Mouse (Mus musculus) MEL-GATA-1-ER (cell line): ENCODE data around the gene Drc7.
"Not testable (repeated sequence)": the region's sequence is repeated elsewhere in the genome, so short reads cannot be mapped to it uniquely, and the experiment has no call there.

ENCODE experiments used
- DNase-seq: peaks from one replicate; pipeline ENCODE4 v3.0.0-alpha.2; 2012; ENCODE audit warnings: low read depth; ENCODE audit errors: extremely low read depth

Gene Drc7

DNA sequence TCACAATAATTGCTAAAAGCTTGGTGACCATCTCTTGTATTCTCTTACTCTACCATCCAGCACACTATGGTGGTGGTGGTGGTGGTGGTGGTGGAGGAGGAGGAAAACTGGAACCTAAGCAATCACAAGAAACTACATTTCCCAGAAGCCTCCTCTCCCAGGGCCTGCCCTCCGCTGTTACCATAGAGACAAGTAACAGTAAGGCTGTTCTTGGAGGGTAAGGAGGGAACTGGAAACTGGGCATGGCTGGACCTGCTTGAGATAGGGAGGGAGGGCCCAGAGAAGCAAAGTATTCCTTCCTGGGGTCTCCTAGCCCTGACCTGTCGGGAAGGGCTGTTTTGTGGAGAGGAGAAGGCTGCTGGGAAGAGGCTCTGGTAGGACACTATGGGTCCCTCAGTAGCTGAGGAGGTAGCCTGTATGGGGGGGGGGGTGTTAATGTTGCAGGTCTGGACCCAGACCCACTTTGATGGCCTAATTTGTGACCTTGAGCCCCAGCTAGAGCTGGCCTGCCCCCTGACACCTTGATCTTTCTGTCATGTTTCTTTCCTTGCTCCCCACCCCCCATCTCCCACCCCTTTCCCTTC is at the start of gene Drc7:
Gene Drc7 (plus strand): TSS at position 177 of the 584 bp plus-strand sequence.
- DNase-seq = no peak

DNA sequence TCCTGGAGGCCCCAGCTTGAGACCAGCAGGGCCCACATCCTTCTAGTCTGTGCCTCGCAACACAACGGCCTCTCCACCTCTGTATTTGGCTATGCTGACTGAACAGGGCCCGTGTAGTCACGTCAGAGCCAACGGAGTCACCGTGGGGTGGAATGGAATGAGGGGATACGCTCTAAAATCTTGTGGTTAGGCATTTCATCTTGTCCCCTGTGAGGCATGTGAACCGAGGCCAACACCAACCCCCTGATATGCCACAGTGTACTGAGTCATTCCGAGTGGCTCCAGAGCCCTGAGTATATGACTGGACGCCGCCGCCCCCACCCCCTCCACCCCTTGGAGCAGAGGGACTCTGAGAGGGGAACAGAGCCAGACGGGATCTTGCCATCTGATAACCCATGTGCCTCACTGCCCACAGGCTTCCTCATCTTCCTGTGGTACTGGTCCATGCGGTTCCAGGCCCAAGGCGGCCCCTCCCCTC is 42.4 kb upstream of the Drc7 start:
- DNase-seq = no peak

DNA sequence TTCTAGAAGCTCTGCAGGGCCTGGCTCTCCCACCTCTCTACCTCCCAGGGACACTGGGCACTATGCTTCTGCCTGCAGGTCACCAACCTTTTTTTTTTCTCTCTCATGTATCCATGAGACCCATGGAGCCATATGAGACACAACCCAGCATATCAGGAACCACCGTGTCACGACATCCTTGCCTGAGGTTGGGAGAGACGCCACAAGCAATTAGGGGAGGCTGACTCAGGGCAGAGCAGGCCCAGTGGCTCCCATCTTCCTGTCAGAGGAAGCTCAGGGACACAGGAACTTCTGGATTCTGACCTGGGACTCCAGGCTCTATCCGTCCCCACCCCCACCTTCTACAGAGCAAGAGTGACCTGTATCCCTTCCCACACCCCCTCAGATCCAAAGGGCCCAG is 39.0 kb upstream of the Drc7 start:
- no peak for DNase-seq

DNA sequence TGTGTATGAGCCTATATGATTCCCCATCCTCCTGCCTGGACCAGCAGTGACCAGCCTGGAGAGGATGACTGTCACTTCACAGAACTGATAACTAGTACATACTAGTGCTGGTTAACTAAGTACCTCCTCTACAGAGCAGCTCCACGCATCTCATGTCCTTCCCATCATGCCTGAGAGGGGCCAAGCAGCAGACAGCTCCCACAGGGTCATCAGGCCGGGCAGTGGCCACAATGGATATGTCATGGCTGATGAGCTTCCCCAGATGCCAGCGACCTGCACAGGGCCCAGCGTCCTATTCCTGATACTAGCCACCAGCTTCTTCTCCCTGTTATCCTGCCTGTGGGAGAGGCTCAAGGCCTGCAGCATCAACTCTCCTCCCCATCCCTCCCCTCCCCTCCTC is 38.2 kb upstream of the Drc7 start:
- no peak for DNase-seq

DNA sequence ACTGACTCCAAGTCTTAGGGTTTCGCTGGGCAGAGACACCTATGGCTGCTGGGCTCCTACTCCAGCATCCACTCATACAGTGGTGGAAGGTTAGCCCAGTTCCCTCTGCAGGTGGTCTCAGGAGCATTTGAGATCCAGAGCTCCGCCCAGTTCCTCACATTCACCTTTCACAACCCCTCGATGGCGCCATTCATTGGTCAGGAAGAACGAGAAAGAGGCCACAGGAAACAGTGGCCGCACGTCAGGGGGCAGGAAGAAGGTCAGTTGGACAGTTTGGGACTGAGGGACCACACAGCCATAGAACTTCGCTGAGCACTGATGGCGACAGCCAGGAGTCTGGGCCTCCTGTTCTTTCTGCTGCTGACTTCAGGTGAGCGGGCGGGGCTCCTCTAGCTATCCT is 37.5 kb upstream of the Drc7 start, which contains the start of gene Adgrg3:
Gene Adgrg3 (plus strand): TSS at position 242 of the 400 bp plus-strand sequence.
- DNase-seq = no peak

DNA sequence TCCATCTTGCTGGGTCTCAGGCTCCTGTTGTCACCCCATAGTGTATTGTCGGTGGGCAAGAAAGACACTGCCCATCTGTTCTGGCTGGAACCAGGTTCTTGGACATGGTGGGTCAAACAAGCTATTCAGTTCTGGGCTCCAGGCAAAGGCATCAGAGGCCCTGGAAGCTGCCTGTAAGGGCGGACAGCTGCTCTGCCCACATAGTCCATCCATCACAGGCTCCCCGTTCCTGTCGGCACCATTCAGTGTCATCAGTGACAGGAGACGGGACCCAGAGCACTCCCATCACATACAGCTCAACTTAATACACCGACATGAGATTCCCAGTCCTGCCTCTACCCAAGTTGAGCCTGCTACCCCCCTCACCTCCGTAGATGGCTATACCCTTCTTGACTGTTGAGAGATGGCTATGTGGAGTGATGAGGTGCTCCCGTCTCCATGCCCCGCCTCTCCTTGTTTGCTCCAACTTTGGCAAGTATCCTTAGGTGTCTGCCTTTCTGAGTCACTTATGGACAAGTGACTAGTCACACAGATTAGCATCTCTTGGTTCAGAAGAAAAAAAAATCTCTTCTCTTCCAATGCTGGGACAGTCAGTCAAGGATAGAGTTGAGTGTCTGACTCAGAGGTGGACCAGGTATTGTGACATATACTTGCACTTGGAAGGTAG is 36.8 kb upstream of the Drc7 start:
- no peak for DNase-seq

DNA sequence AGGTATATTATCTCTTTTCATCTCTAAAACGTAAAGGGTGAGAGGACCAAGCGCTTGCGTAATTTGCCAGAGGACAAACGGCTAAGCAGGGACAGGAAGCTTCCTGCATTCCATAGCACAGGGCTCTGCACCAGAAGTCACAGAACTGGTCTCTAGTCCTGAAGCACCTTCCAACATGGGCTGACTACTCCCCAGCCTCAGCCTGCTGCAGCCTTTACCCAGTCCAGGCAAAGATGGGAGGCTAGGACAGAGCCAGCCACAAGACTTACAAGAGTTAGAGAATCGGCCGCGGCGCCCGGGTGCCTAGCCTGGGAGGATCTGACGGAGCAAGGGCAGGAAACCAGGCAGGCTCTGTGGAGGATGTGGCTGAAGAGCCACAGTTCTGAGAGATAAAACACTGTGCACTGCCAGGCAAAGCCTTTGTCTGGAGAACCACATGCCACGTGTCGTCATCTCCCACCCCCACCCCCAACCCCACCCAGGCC is 34.6 kb upstream of the Drc7 start:
- no peak for DNase-seq

DNA sequence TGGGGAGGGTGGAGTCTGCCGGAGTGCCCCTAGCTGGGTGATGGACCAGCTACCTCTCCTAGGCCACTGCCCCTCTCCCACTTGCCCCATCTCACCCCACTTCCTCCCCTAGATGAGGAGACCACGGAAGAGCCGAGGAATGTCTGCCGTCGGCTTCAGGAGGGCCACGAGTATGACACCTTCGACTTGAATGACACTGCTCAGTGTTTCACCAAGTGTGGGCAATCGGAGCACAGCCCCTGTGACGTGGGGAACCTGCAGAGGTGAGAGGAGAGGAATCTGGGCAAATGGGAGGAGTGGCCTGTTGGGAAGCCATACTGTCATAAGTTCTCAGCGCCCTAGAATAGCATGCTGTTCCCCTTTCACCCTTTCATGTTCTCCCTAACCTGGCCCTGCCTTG is 34.1 kb upstream of the Drc7 start:
- no peak for DNase-seq

DNA sequence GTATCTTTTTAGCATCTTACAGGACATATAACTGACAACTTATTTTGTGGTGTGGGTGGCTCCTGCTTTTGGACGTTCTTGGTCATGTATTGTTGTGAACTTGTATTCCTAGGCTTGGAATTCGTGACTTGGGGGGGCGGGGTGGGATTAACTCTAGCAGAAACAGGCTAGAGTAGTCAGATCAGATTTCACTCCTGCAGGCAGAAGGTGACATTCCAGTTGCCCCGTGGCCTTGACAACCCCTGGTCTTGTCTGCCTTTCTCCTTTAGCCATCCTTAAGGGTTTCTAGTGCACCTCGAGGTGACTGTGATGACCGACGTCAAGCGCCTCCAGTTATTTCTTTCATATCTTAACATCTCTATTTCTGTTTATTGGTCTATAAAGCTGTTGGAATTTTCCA is 31.7 kb upstream of the Drc7 start:
- no peak for DNase-seq

DNA sequence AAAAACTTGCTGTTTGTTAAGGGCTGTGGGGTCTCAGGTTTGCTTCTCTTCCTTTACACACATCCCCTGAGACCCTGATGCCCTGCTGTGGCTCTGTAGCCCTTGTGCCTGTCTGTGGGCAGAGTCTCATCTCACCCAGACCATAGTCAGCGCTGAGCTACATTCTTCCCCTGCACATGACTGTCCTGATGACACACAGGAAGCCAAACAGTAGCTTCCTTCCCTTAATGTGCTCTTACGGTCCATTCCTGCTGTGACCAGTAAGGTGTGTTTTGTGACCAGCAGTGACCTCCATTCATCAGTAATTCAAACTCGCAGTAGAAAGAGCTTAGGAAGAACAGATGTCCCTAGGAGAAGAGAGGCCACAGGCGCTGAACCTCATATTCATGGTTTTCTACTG is 30.5 kb upstream of the Drc7 start:
- no peak for DNase-seq

DNA sequence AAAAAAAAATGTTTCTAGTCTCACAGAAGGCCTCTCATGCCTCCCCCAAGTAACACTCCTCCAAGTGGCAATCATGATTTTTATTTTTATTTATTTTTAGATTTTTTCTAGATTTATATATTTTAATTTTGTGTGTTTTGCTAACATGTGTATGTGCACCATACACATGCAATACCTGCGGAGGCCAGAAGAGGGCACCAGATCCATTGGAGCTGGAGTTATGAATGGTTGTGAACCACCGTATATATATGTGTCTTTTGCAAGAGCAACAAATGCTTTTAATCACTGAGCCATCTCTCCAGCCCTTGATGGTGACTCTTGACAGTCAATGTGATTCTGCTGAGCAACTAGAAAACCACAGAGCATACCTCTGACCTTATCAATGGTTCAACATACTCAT is 29.5 kb upstream of the Drc7 start:
- DNase-seq = peak; percentile 37

DNA sequence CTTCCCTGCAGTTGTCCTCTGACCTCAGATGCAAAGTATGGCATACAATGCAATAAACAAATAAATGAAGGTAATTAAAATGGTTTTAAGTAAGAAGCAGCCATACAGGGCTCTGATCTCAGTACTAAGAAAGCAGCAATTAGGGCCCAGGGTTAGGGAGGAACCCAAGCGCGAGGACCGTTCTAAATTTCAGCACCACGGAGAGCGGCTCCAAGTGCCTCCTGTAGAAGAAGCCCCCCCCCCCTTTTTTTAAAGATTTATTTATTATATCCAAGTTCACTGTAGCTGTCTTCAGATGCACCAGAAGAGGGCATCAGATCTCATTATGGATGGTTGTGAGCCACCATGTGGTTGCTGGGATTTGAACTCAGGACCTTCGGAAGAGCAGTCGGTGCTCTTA is 26.5 kb upstream of the Drc7 start:
- DNase-seq = not testable (repeated sequence)

DNA sequence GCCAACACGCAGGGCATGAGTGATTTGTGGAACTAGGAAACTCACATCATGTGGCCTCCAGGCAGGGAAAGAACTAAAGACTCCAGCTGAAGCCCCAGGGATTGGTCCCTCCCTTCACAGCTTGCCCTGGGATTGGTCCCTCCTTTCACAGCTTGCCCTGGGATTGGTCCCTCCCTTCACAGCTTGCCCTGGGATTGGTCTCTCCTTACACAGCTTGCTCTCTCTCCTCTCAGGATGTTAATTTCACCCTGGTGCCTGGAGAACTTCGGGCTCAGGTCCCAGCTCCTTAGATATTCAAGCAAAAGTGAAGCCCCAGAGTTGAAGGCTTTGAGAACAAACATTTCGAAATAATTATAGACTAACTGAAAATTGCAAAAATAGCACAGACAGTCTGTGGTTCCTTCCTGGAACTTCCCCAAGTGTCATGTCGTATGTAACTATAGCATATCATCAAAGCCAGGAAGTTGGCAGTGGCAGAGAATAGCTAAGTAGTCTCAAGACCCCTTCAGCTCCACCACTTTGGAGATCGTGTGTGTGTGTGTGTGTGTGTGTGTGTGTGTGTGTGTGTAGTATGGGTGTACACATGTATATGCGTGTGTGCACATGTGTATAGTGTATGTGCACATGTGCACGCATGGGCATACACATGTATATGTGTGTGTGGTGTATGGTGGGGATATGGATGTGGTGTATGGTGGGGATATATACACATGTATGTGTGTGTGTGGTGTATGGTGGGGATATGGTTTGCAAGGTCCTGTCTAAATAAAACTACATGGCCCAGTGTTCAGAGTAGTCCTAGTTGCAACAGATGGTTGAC is 17.6 kb upstream of the Drc7 start:
- DNase-seq = peak; percentile 50

DNA sequence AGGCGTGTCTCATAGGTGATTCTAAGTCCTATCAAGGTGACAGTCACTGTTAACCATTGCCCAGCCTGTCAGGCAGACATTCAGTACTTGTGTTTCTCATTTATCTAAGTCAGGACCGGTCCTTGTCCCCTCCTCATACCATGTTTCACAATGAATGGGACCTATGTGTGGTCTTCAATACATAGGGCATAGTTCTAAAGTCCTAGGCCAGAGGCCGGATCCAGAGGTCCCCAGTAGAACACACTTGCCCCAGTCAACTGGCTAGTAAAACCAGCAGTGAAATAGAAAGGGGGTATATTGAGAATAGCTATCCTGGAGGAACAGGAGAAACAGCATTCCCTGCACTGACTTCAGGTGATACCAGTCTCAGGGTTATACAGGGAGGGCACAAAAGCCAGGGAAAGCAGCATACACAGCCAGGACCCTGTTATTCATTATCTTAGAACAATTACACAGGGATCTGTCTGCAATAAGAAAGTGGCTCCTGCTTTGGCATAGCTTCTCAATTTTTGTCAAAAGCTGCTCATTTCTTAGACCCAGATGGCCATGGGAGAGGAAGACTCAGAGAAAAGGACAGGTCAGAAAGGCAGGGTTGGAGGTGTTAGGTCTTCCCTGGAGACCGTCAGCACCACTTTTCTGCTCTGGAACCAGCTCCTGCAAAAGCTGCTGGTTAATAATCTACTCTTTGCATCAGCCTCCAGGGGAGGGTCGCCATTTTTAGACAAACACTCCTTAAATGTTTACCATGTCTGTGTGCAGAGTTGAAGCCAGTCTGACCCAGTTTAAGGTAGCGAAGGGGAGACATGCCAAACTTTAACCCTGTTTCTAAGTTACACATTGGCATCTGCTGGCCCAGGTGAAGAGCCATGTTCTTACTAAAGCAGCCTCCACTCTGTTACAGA is 12.8 kb upstream of the Drc7 start:
- no peak for DNase-seq

DNA sequence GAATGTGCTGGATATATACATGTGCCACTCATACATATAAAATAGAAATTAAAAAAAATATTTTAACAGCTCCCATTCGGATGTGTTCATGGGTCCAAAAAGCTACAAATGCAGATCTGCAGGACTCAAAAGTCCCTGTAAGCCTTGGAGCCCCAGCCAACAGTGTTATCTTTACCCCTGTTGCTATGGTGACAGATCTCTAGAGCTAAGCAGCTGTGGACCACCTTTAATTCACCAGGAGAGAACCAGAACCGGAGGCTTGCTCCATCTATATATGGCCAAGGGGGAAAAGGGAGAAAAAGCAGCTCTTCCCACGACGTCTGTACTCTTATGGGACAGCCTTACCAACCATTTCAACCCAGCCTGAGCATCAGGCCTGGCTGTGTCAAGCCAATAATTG is 10.1 kb upstream of the Drc7 start:
- DNase-seq = no peak

DNA sequence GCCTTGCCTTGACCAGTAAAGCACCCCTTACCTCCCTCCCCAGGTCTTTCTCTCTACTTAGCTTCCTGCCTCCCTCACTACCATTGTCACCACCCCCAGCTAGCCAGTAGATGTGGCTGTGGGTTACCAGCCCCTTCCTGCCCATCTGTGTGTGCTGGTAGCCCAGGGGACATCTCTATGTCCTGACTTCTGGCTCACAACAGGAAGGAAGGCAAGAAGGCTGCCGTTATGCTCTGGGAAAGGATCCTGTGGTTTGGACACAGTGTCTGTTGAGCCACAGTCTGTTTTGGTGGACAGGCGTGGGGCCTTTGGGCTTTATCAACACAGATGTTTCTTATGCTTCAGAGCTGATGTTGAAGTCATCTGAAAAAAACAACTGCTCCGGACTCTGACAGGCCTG is 7.9 kb upstream of the Drc7 start:
- DNase-seq = no peak

DNA sequence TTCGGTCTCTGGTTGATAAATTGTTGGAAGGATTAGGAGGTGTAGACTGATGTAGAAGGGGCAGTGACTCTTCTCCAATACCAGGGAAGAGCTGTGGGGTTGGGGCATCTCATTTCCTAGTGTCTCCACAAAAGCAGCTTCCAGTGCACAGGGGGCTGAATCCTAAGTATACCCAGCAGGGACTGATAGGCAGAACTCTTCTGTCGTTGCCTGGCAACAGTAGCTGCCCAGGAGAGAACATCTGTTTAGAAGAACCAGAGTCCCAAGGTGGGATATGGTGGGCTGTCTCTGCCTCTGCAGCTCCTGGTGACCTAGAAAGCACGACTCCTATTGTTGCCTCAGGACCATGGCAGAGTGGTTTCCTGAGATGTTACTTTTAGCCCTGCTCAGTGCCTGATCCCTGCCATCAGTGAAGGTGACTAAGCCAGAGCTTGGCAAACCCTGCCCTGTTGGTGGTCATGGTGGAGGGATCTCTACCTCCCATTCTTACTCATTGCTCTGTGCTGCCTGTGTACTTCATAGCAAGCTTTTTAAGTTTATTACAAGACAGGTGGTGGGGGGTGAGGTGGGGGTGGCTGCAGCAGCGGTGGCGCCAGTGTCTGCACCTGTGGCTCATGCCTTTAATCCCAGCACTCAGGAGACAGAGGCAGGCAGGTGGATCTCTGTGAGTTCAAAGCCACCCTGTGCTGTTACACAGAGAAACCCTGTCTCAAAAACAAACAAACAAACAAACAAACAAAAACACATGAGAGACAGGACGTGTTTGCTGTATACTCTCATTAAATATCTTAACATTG is 6.8 kb upstream of the Drc7 start:
- no peak for DNase-seq

DNA sequence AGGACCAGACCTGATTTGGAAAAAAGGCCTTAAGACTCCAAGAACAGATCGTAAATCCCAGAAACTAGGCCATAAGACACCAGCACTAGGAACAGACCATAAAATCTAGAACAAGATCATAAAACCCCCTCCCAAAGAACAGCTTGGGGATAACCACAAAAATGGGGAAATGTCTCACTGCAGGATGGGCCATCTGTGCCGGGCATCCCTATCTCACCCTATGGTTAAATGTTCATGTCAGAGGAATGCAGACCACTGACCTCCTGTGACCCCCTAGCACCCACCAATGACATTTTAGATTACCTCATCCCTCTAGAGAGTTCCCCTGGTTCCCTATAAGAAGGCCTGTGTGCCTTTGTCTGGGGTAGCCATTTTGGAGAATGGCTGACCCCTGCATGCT is 5.3 kb upstream of the Drc7 start:
- DNase-seq = no peak

DNA sequence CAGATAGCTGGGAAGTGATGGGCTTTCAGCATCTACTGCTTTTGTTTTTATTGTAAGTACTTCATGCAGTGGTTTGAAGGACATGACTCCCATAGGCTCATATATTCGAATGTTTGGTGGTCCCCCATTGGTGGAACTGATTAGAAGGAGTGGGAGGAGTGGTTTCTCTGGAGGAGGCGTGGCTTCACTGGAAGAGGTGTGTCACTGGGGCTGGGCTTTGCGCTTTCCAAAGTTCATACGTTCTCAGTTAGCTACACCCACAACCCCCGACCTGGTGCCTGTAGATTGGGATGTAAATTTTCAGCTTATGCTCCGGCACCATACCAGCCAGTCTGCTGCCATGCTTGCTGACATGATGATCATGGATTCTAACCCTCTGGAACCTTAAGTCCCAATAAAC is 465 bp upstream of the Drc7 start:
- no peak for DNase-seq

DNA sequence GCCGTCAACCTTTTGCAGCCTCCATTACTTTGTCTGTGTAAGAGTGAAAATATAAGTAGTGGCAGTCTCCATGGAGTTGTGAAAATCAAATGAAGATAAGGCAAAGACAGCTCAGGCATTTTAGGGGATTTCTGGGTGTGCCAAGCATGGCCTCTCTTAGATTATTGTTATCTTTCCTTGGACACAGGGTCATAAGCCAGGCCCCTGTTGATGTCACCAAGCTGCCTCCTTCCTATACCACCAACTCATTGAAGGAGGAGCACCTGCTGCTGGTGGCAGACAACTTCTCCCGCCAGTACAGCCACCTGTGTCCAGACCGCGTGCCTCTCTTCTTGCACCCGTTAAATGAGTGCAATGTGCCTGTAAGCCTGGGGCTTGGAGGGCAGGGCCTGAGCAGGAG is 1.5 kb downstream of the Drc7 start:
- no peak for DNase-seq
